Mouse (Mus musculus) E14TG2a.4 (cell line): Measurements from ENCODE around the gene Fam192a.

Experiments used
- H3K27me3 ChIP-seq: 2 replicates; pipeline ENCODE4 v1.6.1; 2014; ENCODE audit warnings: low read length, control low read depth; ENCODE audit not compliant: insufficient read depth
- H3K36me3 ChIP-seq: 2 replicates; pipeline ENCODE4 v1.6.1; 2014; ENCODE audit warnings: low read length, control low read depth; ENCODE audit not compliant: insufficient read depth
- H3K4me1 ChIP-seq: replicated peaks from 2 replicates; pipeline ENCODE4 v1.6.1; 2014; ENCODE audit warnings: low read depth, low read length, control low read depth
- H3K4me3 ChIP-seq: replicated peaks from 2 replicates; pipeline ENCODE4 v1.5.1; 2014; ENCODE audit warnings: mild to moderate bottlenecking, low read length
- H3K9me3 ChIP-seq: 2 replicates; pipeline ENCODE4 v1.6.1; 2014; ENCODE audit warnings: low read length, control low read depth
- CTCF ChIP-seq: conservative IDR thresholded peaks from 2 replicates; pipeline ENCODE4 v1.5.1; 2014; ENCODE audit warnings: low read length
- NANOG ChIP-seq: IDR thresholded peaks from 2 replicates; pipeline ENCODE4 v1.6.1; 2014; ENCODE audit warnings: borderline replicate concordance, low read length, mixed read lengths
- POU5F1 ChIP-seq: IDR thresholded peaks from 2 replicates; pipeline ENCODE4 v1.6.1; 2014; ENCODE audit warnings: low read length, borderline replicate concordance

Fam192a gene

DNA sequence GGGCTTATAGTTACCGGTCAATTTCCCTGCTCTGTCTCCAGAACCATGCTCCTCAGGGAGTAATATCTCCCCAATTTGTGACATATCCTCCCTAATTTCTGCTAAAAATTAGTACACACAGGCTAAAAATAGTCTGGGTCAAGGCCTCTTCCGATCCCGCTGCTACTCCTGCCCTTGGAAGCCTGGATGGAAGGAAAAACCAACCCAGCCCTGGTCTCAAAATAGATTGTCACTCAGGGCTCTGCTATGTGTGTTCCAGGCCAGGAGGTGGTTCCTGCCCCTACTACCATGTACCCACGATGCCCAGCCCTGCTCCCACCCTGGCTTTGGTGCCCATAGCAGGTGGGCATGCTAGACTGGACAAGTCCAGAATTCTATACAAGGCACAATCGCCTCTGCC lies 51.8 kb downstream of the Fam192a start:
- TF ChIP-seq NANOG (no peak), POU5F1 (no peak), CTCF (no peak)

DNA sequence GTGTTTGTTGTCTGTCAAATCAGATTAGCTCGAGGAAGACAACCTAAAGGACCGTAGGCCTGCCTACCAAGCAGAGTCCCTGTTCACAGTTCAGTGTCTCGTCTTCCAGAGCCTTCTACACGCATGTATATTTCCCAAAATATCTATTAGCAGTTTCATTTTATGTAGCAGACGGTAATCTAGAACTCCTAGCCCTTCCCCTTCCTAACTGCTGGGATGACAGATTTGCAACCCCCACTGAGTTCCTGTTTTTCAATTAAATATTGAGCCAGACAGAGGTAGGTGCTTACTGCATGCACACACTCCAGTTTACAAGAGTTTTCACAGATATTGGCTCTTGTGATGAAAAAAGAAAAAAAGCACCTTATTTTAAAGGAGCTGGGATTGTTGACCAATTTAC lies 52.3 kb downstream of the Fam192a start:
- Histone ChIP-seq H3K9me3 (no peaks in the 10 kb centered on the region), H3K36me3 (no peaks in the 10 kb centered on the region), H3K27me3 (peaks cover 12% of the 10 kb centered on the region; the same call in 1 of the 2 replicates), H3K4me1 (peaks cover 13% of the 10 kb centered on the region), H3K4me3 (no peak overlapping the region)
- TF ChIP-seq NANOG: no peak
- no peak for TF ChIP-seq CTCF
- TF ChIP-seq POU5F1: no peak

More for the DNA sequence above, 51.8 kb downstream of the Fam192a start:
- Histone ChIP-seq H3K27me3 (peaks cover 12% of the 10 kb centered on the region; the same call in 1 of the 2 replicates), H3K4me1 (peaks cover 13% of the 10 kb centered on the region), H3K4me3 (no peak overlapping the region), H3K36me3 (no peaks in the 10 kb centered on the region), H3K9me3 (no peaks in the 10 kb centered on the region)

DNA sequence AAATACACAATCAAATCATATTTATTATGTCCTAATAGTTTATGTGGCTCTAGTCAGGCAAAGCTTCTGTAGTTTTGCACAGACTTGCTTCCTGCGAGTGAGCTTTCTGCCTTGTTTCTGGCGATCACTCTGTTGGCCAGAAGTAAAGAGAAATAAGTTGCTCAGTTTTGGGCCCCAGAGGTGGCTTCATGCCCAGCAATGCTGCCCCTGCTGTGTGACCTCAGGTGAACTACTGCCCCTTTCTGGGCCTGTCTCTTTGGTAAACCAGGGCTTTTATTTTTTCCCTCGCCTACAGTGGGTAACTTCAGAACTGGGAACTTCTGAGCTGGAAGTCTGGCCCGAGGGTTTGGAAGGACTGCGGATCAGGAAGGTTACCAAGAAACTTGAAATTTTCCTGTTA lies 52.8 kb downstream of the Fam192a start:
- peaks cover 14% of the 10 kb centered on the region; the same call in 1 of the 2 replicates for H3K27me3 ChIP-seq
- no peak overlapping the region for H3K4me3 ChIP-seq
- H3K36me3 ChIP-seq: no peaks in the 10 kb centered on the region
- peaks cover 17% of the 10 kb centered on the region for H3K4me1 ChIP-seq
- TF ChIP-seq CTCF (no peak), POU5F1 (no peak), NANOG (no peak)
- H3K9me3 ChIP-seq: no peaks in the 10 kb centered on the region

DNA sequence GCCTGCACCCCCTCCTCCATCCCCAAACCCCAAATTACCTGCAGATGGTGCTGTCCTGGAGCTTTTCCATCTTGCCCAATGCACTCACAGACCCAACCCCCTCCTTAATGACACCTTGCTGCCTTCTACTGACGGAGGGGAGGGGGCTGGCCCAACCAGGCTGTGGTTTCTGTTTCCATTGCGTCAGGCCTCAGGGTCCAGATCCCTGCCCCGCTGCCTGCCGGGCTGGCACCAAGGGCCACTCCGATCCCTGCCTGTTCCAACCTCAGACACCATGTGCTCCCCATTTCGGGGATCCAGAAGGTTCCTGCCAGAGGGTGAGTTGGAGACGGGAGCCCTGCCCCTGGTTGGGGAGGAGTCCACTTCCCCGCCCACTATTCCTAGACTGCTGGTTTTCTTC lies 57.8 kb downstream of the Fam192a start:
- Histone ChIP-seq H3K4me1 (peaks cover 7% of the 10 kb centered on the region), H3K9me3 (no peaks in the 10 kb centered on the region), H3K36me3 (no peaks in the 10 kb centered on the region), H3K4me3 (no peak overlapping the region), H3K27me3 (peaks cover 39% of the 10 kb centered on the region)
- no peak for TF ChIP-seq POU5F1
- no peak for TF ChIP-seq NANOG
- TF ChIP-seq CTCF: no peak

DNA sequence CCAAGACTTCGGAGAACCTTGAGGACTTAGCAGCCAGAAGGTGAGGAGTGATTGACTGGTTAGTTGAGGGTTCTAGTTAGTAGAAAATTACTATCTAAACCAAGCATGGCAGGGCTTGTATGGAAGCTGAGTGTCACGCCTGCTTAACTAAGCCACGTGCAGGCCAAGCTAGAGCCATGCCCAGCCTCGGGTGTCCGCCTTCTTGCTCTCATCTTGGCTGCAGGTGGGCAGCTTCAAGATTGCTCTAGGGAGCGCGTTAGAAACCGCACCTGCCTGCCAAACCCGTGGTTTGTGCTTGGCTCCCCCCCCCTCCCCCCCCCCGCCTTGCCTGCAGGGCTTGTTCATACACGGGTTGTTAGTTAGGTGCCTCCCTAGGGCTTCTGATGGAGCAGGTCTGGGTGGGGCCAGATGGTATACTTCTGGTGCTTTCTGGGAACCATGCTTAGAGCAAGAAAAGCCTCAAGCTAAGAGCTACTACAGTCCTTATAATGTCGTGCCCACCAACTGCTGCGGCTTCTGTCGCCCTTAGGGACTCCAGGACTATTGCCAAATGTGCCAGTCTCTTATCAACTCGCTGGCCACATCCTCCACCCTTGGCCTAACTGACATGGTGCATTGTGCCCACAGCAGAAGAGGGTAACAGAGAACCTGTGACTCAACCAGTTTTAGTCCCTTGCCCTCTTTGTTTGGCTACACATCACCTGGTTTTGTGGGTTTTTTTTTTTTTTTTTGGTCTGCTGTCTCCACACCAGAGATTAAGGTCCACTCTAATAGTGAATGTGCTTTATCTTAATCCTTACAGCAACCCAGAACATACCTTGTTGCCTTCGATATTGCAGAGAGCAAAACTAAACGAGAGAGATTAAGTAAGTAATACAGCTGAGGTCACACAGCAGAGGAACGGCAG lies 60.7 kb downstream of the Fam192a start:
- Histone ChIP-seq H3K27me3 (peaks cover 57% of the 10 kb centered on the region), H3K4me1 (peaks cover 7% of the 10 kb centered on the region), H3K4me3 (no peak overlapping the region), H3K9me3 (no peaks in the 10 kb centered on the region), H3K36me3 (no peaks in the 10 kb centered on the region)
- no peak for TF ChIP-seq CTCF
- no peak for TF ChIP-seq POU5F1
- TF ChIP-seq NANOG: no peak

DNA sequence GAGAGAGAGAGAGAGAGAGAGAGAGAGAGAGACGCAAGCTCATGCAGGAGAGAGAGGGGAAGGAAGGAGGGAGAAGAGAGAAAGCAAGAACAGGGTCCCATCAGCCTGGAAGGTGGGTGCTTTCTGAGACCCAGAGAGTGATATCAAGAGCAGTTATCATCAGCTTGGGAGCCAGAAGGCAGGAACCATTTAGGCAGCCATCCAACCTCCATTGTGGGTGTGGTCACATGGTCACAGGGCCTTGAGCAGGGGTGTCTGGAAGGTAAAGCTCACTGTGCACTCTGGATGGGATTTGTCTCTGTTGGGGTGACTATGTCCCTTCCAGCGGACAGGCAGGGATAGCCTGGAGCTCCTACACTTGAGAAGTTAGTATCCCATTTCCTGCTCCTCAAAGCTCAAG lies 61.8 kb downstream of the Fam192a start:
- Histone ChIP-seq H3K4me3 (no peak overlapping the region), H3K27me3 (peaks cover 68% of the 10 kb centered on the region), H3K36me3 (no peaks in the 10 kb centered on the region), H3K4me1 (peaks cover 7% of the 10 kb centered on the region), H3K9me3 (no peaks in the 10 kb centered on the region)
- no peak for TF ChIP-seq POU5F1
- no peak for TF ChIP-seq NANOG
- no peak for TF ChIP-seq CTCF

DNA sequence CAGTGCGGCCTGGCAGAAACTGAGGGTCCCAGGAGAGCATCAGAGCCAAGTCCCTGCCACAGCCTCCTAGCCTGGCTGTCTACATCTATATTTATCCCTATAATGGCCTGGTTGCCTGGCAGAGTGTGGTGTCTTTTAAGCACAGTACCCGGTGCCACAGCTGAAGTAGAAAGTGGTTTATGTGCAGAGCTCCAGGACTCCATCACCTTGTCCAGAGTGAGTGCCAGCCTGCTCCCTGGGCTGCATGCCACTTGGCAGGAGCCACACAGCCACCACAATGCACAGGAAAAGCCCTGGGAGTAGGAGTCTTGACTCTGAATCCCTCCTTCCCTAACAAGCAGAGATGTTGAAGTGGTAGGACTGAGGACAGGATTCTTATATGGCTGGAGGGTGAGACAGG lies 64.3 kb downstream of the Fam192a start:
- Histone ChIP-seq H3K9me3 (no peaks in the 10 kb centered on the region), H3K36me3 (no peaks in the 10 kb centered on the region), H3K4me3 (no peak overlapping the region), H3K4me1 (peaks cover 15% of the 10 kb centered on the region), H3K27me3 (peaks cover 80% of the 10 kb centered on the region)
- TF ChIP-seq NANOG (no peak), CTCF (no peak)

DNA sequence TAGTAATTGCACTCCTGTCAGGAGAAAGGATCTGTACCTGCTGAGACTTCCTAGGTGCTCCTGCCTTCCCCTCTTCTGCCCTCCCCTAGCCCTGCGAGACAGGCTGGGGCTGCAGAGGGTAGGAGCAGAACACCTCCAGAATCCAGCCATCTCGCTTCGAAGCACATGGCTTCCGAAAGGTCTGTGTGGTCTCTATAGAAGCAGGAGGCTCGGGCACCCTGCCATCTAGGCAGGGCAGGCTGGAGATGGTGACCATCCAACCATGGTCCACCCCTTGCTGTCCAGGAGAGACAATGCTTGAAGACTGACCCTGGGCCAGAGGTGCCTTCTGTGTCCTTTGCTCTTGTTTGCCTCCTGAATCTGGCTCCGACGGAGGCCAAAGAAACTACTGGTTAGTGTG lies 66.2 kb downstream of the Fam192a start:
- Histone ChIP-seq H3K4me1 (peaks cover 23% of the 10 kb centered on the region), H3K9me3 (no peaks in the 10 kb centered on the region), H3K36me3 (no peaks in the 10 kb centered on the region), H3K4me3 (no peak overlapping the region), H3K27me3 (peaks cover 90% of the 10 kb centered on the region)
- TF ChIP-seq NANOG: no peak
- TF ChIP-seq POU5F1: no peak
- TF ChIP-seq CTCF: no peak
